Mouse (Mus musculus): Measurements from ENCODE around the gene Nck1. TPM values are rescaled to one million over a fixed set of nuclear protein-coding genes. Genes with fewer than 3 reads are reported as not detected.
A peak's percentile ranks its signal among the peaks of the same experiment; 100 is the strongest.

Gene Nck1
- polyA plus RNA-seq, 1 experiment from 2014 or later = 61.9 TPM

- no peak overlapping the region for H3K4me3 ChIP-seq (replicated peaks)
- 67% methylated on average over 7 of the region's 7 CpGs for WGBS
- no peak for ATAC-seq (ENCODE audit: low FRiP score)
- H3K27me3 ChIP-seq (replicated peaks) = no peaks in the 10 kb centered on the region
- no peak overlapping the region for H3K9ac ChIP-seq (replicated peaks)
- H3K27ac ChIP-seq (replicated peaks) = no peak overlapping the region
- H3K36me3 ChIP-seq = no peaks in the 10 kb centered on the region
- no peaks in the 10 kb centered on the region for H3K9me3 ChIP-seq (replicated peaks)
- H3K4me2 ChIP-seq = no peak overlapping the region
- H3K4me1 ChIP-seq = peaks cover 3% of the 10 kb centered on the region; the same call in 1 of the 2 replicates
These were observed 78.3 kb downstream of the Nck1 start for GRCm38 (mm10) chr9:100467653-100468052.

GRCm38 (mm10) chr9:100466743-100467142 is 79.2 kb downstream of the Nck1 start:
- H3K4me1 ChIP-seq = peaks cover 3% of the 10 kb centered on the region; the same call in 1 of the 2 replicates
- 87% methylated on average over 3 of the region's 3 CpGs for WGBS

GRCm38 (mm10) chr9:100465988-100466387 is 79.9 kb downstream of the Nck1 start:
- Histone ChIP-seq H3K9ac (replicated peaks) (no peak overlapping the region), H3K4me3 (replicated peaks) (no peak overlapping the region), H3K9me3 (replicated peaks) (no peaks in the 10 kb centered on the region), H3K27me3 (replicated peaks) (no peaks in the 10 kb centered on the region), H3K4me2 (no peak overlapping the region), H3K36me3 (no peaks in the 10 kb centered on the region), H3K27ac (replicated peaks) (no peak overlapping the region), H3K4me1 (peaks cover 2% of the 10 kb centered on the region; the same call in 1 of the 2 replicates)
- no peak for ATAC-seq (ENCODE audit: low FRiP score)
- 96% methylated on average over 9 of the region's 9 CpGs for WGBS

More at GRCm38 (mm10) chr9:100466743-100467142, 79.2 kb downstream of the Nck1 start:
- H3K27me3 ChIP-seq (replicated peaks) = no peaks in the 10 kb centered on the region
- no peak overlapping the region for H3K27ac ChIP-seq (replicated peaks)
- no peak overlapping the region for H3K4me3 ChIP-seq (replicated peaks)
- no peak overlapping the region for H3K4me2 ChIP-seq
- no peaks in the 10 kb centered on the region for H3K9me3 ChIP-seq (replicated peaks)
- no peak for ATAC-seq (ENCODE audit: low FRiP score)
- no peaks in the 10 kb centered on the region for H3K36me3 ChIP-seq
- H3K9ac ChIP-seq (replicated peaks) = no peak overlapping the region

GRCm38 (mm10) chr9:100465380-100465779 is 80.6 kb downstream of the Nck1 start:
- no peak overlapping the region for H3K9ac ChIP-seq (replicated peaks)
- whole genome bisulfite sequencing = 97% methylated on average over 5 of the region's 5 CpGs
- no peak overlapping the region for H3K4me3 ChIP-seq (replicated peaks)
- ATAC-seq (ENCODE audit: low FRiP score) = no peak
- no peak overlapping the region for H3K27ac ChIP-seq (replicated peaks)
- H3K36me3 ChIP-seq = no peaks in the 10 kb centered on the region
- no peaks in the 10 kb centered on the region for H3K4me1 ChIP-seq
- H3K4me2 ChIP-seq = no peak overlapping the region
- H3K9me3 ChIP-seq (replicated peaks) = no peaks in the 10 kb centered on the region
- H3K27me3 ChIP-seq (replicated peaks) = no peaks in the 10 kb centered on the region

GRCm38 (mm10) chr9:100463771-100464170 is 82.2 kb downstream of the Nck1 start:
- no peaks in the 10 kb centered on the region for H3K9me3 ChIP-seq (replicated peaks)
- H3K9ac ChIP-seq (replicated peaks) = no peak overlapping the region
- no peaks in the 10 kb centered on the region for H3K36me3 ChIP-seq
- WGBS = 72% methylated on average over 2 of the region's 2 CpGs
- H3K4me2 ChIP-seq = no peak overlapping the region
- no peaks in the 10 kb centered on the region for H3K4me1 ChIP-seq
- no peak for ATAC-seq (ENCODE audit: low FRiP score)
- H3K27me3 ChIP-seq (replicated peaks) = no peaks in the 10 kb centered on the region
- H3K27ac ChIP-seq (replicated peaks) = no peak overlapping the region
- H3K4me3 ChIP-seq (replicated peaks) = no peak overlapping the region

- no peak for ATAC-seq (ENCODE audit: low FRiP score)
- Histone ChIP-seq H3K9me3 (replicated peaks) (no peaks in the 10 kb centered on the region), H3K27ac (replicated peaks) (no peak overlapping the region), H3K4me2 (no peak overlapping the region), H3K4me3 (replicated peaks) (no peak overlapping the region), H3K36me3 (no peaks in the 10 kb centered on the region), H3K27me3 (replicated peaks) (no peaks in the 10 kb centered on the region), H3K9ac (replicated peaks) (no peak overlapping the region), H3K4me1 (no peaks in the 10 kb centered on the region)
- WGBS = 94% methylated on average over 4 of the region's 4 CpGs
These were observed 83.8 kb downstream of the Nck1 start for GRCm38 (mm10) chr9:100462098-100462497.

GRCm38 (mm10) chr9:100461671-100462070 is 84.3 kb downstream of the Nck1 start:
- Histone ChIP-seq H3K27me3 (replicated peaks) (no peaks in the 10 kb centered on the region), H3K4me2 (no peak overlapping the region), H3K9ac (replicated peaks) (no peak overlapping the region), H3K4me1 (no peaks in the 10 kb centered on the region), H3K9me3 (replicated peaks) (no peaks in the 10 kb centered on the region), H3K27ac (replicated peaks) (no peak overlapping the region), H3K36me3 (no peaks in the 10 kb centered on the region), H3K4me3 (replicated peaks) (no peak overlapping the region)
- ATAC-seq (ENCODE audit: low FRiP score) = no peak
- WGBS = 72% methylated on average over 9 of the region's 9 CpGs

GRCm38 (mm10) chr9:100460203-100460602 is 85.7 kb downstream of the Nck1 start:
- ATAC-seq (ENCODE audit: low FRiP score) = no peak
- no peaks in the 10 kb centered on the region for H3K4me1 ChIP-seq
- H3K36me3 ChIP-seq = no peaks in the 10 kb centered on the region
- H3K9me3 ChIP-seq (replicated peaks) = no peaks in the 10 kb centered on the region
- H3K27me3 ChIP-seq (replicated peaks) = no peaks in the 10 kb centered on the region
- no peak overlapping the region for H3K4me2 ChIP-seq
- no peak overlapping the region for H3K9ac ChIP-seq (replicated peaks)
- no peak overlapping the region for H3K4me3 ChIP-seq (replicated peaks)
- 95% methylated on average over 9 of the region's 9 CpGs for WGBS
- H3K27ac ChIP-seq (replicated peaks) = no peak overlapping the region

- Histone ChIP-seq H3K27ac (replicated peaks) (no peak overlapping the region), H3K9ac (replicated peaks) (no peak overlapping the region), H3K4me3 (replicated peaks) (no peak overlapping the region), H3K27me3 (replicated peaks) (no peaks in the 10 kb centered on the region), H3K36me3 (no peaks in the 10 kb centered on the region), H3K4me1 (peaks cover 8% of the 10 kb centered on the region), H3K4me2 (no peak overlapping the region), H3K9me3 (replicated peaks) (no peaks in the 10 kb centered on the region)
- ATAC-seq (ENCODE audit: low FRiP score) = no peak
- 77% methylated on average over 17 of the region's 17 CpGs for WGBS
These were observed 87.8 kb downstream of the Nck1 start for GRCm38 (mm10) chr9:100457971-100458681.

- no peaks in the 10 kb centered on the region for H3K9me3 ChIP-seq (replicated peaks)
- no peaks in the 10 kb centered on the region for H3K36me3 ChIP-seq
- peak overlapping the region; percentile 38 for H3K4me3 ChIP-seq (replicated peaks)
- peak overlapping the region; percentile 30 for H3K9ac ChIP-seq (replicated peaks)
- H3K4me1 ChIP-seq = peaks cover 8% of the 10 kb centered on the region
- H3K27ac ChIP-seq (replicated peaks) = no peak overlapping the region
- peak overlapping the region; percentile 66 for H3K4me2 ChIP-seq
- no peak for ATAC-seq (ENCODE audit: low FRiP score)
- no peaks in the 10 kb centered on the region for H3K27me3 ChIP-seq (replicated peaks)
- 11% methylated on average over 9 of the region's 9 CpGs for WGBS
These were observed 91.3 kb downstream of the Nck1 start for GRCm38 (mm10) chr9:100454664-100454993.

GRCm38 (mm10) chr9:100453944-100454663 is 91.8 kb downstream of the Nck1 start:
- Histone ChIP-seq H3K4me2 (peak overlapping the region; percentile 66), H3K9ac (replicated peaks) (peak overlapping the region; percentile 30), H3K36me3 (no peaks in the 10 kb centered on the region), H3K27ac (replicated peaks) (no peak overlapping the region), H3K27me3 (replicated peaks) (no peaks in the 10 kb centered on the region), H3K4me3 (replicated peaks) (peak overlapping the region; percentile 38), H3K4me1 (peaks cover 8% of the 10 kb centered on the region), H3K9me3 (replicated peaks) (no peaks in the 10 kb centered on the region)
- 7% methylated on average over 24 of the region's 25 CpGs for WGBS
- peak; percentile 24; the same call in 1 of the 2 replicates for ATAC-seq (ENCODE audit: low FRiP score)

GRCm38 (mm10) chr9:100452432-100452831 is 93.5 kb downstream of the Nck1 start:
- Histone ChIP-seq H3K4me1 (peaks cover 8% of the 10 kb centered on the region), H3K9ac (replicated peaks) (no peak overlapping the region), H3K36me3 (no peaks in the 10 kb centered on the region), H3K4me3 (replicated peaks) (no peak overlapping the region), H3K27ac (replicated peaks) (no peak overlapping the region), H3K27me3 (replicated peaks) (0 out of 2 replicates have a peak, but pooled peaks cover 1% of the 10 kb centered on the region), H3K9me3 (replicated peaks) (no peaks in the 10 kb centered on the region), H3K4me2 (no peak overlapping the region)
- no peak for ATAC-seq (ENCODE audit: low FRiP score)
- WGBS = 63% methylated on average over 6 of the region's 6 CpGs
